Comparison of ENCODE assay signal across 14 mouse cellular contexts in genomic region chr9:51787380-51787779, GRCm38 (mm10). TPM values are rescaled to one million over a fixed set of nuclear protein-coding genes. Genes with fewer than 3 reads are reported as not detected.
DNase-seq lines count a peak whose midpoint lies in the region; ATAC-seq and TF ChIP-seq lines count a peak whose summit lies in the region.
"Had no signal": no experiment of that assay in that cellular context is flagged by ENCODE, and none has a peak within 500 bp of the region (broad histone marks: within the 10 kb centered on the region; RNA-seq: fewer than 3 reads in every experiment).

No protein-coding gene starts in this region.

- 41% methylated on average over 6 of the region's 6 CpGs for WGBS in heart, adult 2 months
- WGBS in lung, postnatal 0 days: 38% methylated on average over 6 of the region's 6 CpGs
- WGBS in hindbrain, embryonic 14.5 days: 25% methylated on average over 6 of the region's 6 CpGs

- H3K79me2 ChIP-seq in heart, adult 2 months (replicated peaks; ENCODE audit: control insufficient read depth, insufficient read depth, low read length): peaks cover 1% of the 10 kb centered on the region

- CTCF ChIA-PET in Patski (lab: Charles Lee): no interaction called here

- no peak overlapping the region for H3K4me2 ChIP-seq in lung, postnatal 0 days (replicated peaks; ENCODE audit: low read depth, low read length)
- no peak overlapping the region for H3K4me2 ChIP-seq in hindbrain, embryonic 14.5 days (replicated peaks)
- H3K4me2 ChIP-seq: embryonic facial prominence, embryonic 12.5 days; kidney, embryonic 15.5 days had no signal

- H3K4me3 ChIP-seq in heart, adult 2 months: no peak overlapping the region
- H3K4me3 ChIP-seq in lung, postnatal 0 days (ENCODE audit: low read depth, low read length): no peak overlapping the region
- no peak overlapping the region for H3K4me3 ChIP-seq in hindbrain, embryonic 14.5 days (replicated peaks; ENCODE audit: low read length)
- H3K4me3 ChIP-seq: embryonic facial prominence, embryonic 12.5 days; kidney, embryonic 15.5 days had no signal

- peaks cover 3% of the 10 kb centered on the region for H3K36me3 ChIP-seq in heart, adult 2 months (ENCODE audit: control insufficient read depth, insufficient read depth, low read length)
- no peaks in the 10 kb centered on the region for H3K36me3 ChIP-seq in lung, postnatal 0 days (ENCODE audit: insufficient read depth, low read length)
- peaks cover 5% of the 10 kb centered on the region; the same call in 1 of the 2 replicates for H3K36me3 ChIP-seq in hindbrain, embryonic 14.5 days (replicated peaks; ENCODE audit: control insufficient read depth, insufficient read depth)
- H3K36me3 ChIP-seq: embryonic facial prominence, embryonic 12.5 days; kidney, embryonic 15.5 days had no signal

- no peak for TF ChIP-seq EP300 in heart, adult 2 months (IDR thresholded peaks at IDR 0.05; ENCODE audit: insufficient read depth, low read depth, low read length)
- no peak for TF ChIP-seq EP300 in lung, postnatal 0 days (IDR thresholded peaks at IDR 0.05)

- in situ Hi-C loops in Patski (cut with MboI; ENCODE audit: low pct_unique_long_range_greater_than_20kb): no loop called here

- TF ChIP-seq POLR2A in heart, adult 2 months (IDR thresholded peaks at IDR 0.05; ENCODE audit: insufficient read depth, low read depth, low read length): no peak

- H3K27ac ChIP-seq in heart, adult 2 months: no peak overlapping the region
- no peak overlapping the region for H3K27ac ChIP-seq in lung, postnatal 0 days (ENCODE audit: low read length)
- no peak overlapping the region; the same call in 1 of the 2 replicates for H3K27ac ChIP-seq in hindbrain, embryonic 14.5 days
- H3K27ac ChIP-seq: embryonic facial prominence, embryonic 12.5 days; kidney, embryonic 15.5 days had no signal

- no peaks in the 10 kb centered on the region for H3K9me3 ChIP-seq in lung, postnatal 0 days (ENCODE audit: low read length)
- H3K9me3 ChIP-seq in hindbrain, embryonic 14.5 days (ENCODE audit: control insufficient read depth, low read length): no peaks in the 10 kb centered on the region
- H3K9me3 ChIP-seq: embryonic facial prominence, embryonic 12.5 days; kidney, embryonic 15.5 days had no signal

- ATAC-seq in lung, postnatal 0 days: no peak
- no peak for ATAC-seq in Patski
- no peak for ATAC-seq in hindbrain, embryonic 14.5 days (ENCODE audit: low FRiP score)

- DNase-seq in heart, adult 2 months: no peak
- no peak for DNase-seq in heart, adult 11 months
- DNase-seq in lung, postnatal 0 days (ENCODE audit: low spot score): peak; percentile 20
- no peak for DNase-seq in lung, postnatal 25 days (ENCODE audit: low spot score)
- DNase-seq in Patski (ENCODE audit: low read depth, low spot score): no peak
- DNase-seq in hindbrain, embryonic 14.5 days (ENCODE audit: low spot score): peak; percentile 30
- DNase-seq in urinary bladder, postnatal 36 days (ENCODE audit: low spot score in 2 of 2): no peak
- DNase-seq in gastrocnemius, adult 18-20 months (ENCODE audit: low spot score): no peak
- DNase-seq: adrenal gland, postnatal 25 days; cerebellum, adult 11-12 months; lung, postnatal 4 days had no signal

- no peaks in the 10 kb centered on the region for H3K27me3 ChIP-seq in heart, adult 2 months (ENCODE audit: control insufficient read depth, insufficient read depth, low read length)
- H3K27me3 ChIP-seq in lung, postnatal 0 days (replicated peaks; ENCODE audit: insufficient read depth, low read length): no peaks in the 10 kb centered on the region
- H3K27me3 ChIP-seq in Patski: no peaks in the 10 kb centered on the region
- no peaks in the 10 kb centered on the region for H3K27me3 ChIP-seq in hindbrain, embryonic 14.5 days (ENCODE audit: control insufficient read depth, insufficient read depth, low read length)
- H3K27me3 ChIP-seq: embryonic facial prominence, embryonic 12.5 days; kidney, embryonic 15.5 days had no signal

- H3K4me1 ChIP-seq in heart, adult 2 months (ENCODE audit: control insufficient read depth, insufficient read depth, low read length): no peaks in the 10 kb centered on the region
- H3K4me1 ChIP-seq in lung, postnatal 0 days (ENCODE audit: insufficient read depth, low read depth, low read length): no peaks in the 10 kb centered on the region
- no peaks in the 10 kb centered on the region for H3K4me1 ChIP-seq in hindbrain, embryonic 14.5 days (replicated peaks; ENCODE audit: control insufficient read depth, insufficient read depth, low read length)
- H3K4me1 ChIP-seq: embryonic facial prominence, embryonic 12.5 days; kidney, embryonic 15.5 days had no signal

- intact Hi-C loops in heart, adult 2 months (cut with DNase I): no loop called here

- POLR2A ChIA-PET in Patski (lab: Charles Lee): no interaction called here

- no peak overlapping the region for H3K9ac ChIP-seq in heart, adult 2 months (ENCODE audit: low read depth, low read length)
- no peak overlapping the region for H3K9ac ChIP-seq in lung, postnatal 0 days (replicated peaks; ENCODE audit: low read depth)
- H3K9ac ChIP-seq in hindbrain, embryonic 14.5 days: no peak overlapping the region
- H3K9ac ChIP-seq: embryonic facial prominence, embryonic 12.5 days; kidney, embryonic 15.5 days had no signal

- TF ChIP-seq CTCF in heart, adult 2 months (IDR thresholded peaks at IDR 0.05): peak; percentile 7; the same call in 1 of the 2 replicates
- peak; percentile 59 for TF ChIP-seq CTCF in lung, postnatal 0 days (IDR thresholded peaks at IDR 0.05)
- TF ChIP-seq CTCF in Patski (IDR thresholded peaks at IDR 0.05): peak; percentile 41

RNA-seq across cellular contexts. Expression of gene Arhgap20, which starts 22.2 kb away (rescaled TPM):
- total RNA-seq in heart, adult 2 months (2021): 10 to 100 TPM; 18.1 to 29.6 TPM
- 3.5 and 6.2 TPM in 2 replicates for polyA plus RNA-seq in heart, adult 2 months (2012; rRNA removed)
- polyA plus RNA-seq in lung, postnatal 0 days (2015; fragmentation: Nextera tagmentation; extraction: Ambion mirVana): 7.5 and 9.3 TPM in 2 replicates
- 2.1 TPM for polyA plus RNA-seq in Patski (2021)
- polyA plus RNA-seq in hindbrain, embryonic 14.5 days (2014; fragmentation: Nextera tagmentation; extraction: Ambion mirVana): 28.2 and 29.7 TPM in 2 replicates
- 10 to 100 TPM; 27.6 to 38.4 TPM for total RNA-seq in gastrocnemius, adult 18-20 months (2021)
- total RNA-seq: hematopoietic stem cell, adult 5-6 weeks had no signal

Comparison
In these comparisons a context has a peak if more than half of its experiments do, and no peak if none do; other contexts are left out.
1. DNase-seq: peak in lung, postnatal 0 days (single experiment) and hindbrain, embryonic 14.5 days (single experiment); none in heart, adult 2 months (0 of 2), heart, adult 11 months (single experiment), lung, postnatal 25 days (single experiment), Patski (single experiment), urinary bladder, postnatal 36 days (0 of 2) and gastrocnemius, adult 18-20 months (single experiment).
2. CTCF ChIP-seq: peak in every context shown above with its lines; median percentile 59 in lung, postnatal 0 days; 41 in Patski; 7 in heart, adult 2 months.